ENCODE assay signal across 8 mouse cellular contexts in genomic region chr16:87700395-87700765, GRCm38 (mm10). TPM values are rescaled to one million over a fixed set of nuclear protein-coding genes. Genes with fewer than 3 reads are reported as not detected.
DNase-seq lines count a peak whose midpoint lies in the region; ATAC-seq and TF ChIP-seq lines count a peak whose summit lies in the region.

No protein-coding gene starts in this region.

- no peaks in the 10 kb centered on the region for H3K9me3 ChIP-seq in liver, embryonic 11.5 days (ENCODE audit: control insufficient read depth, low read length)
- H3K9me3 ChIP-seq in stomach, embryonic 16.5 days (replicated peaks; ENCODE audit: control insufficient read depth, low read length), result no peaks in the 10 kb centered on the region

- H3K9ac ChIP-seq in liver, embryonic 11.5 days (ENCODE audit: low read depth, low read length), result peak overlapping the region; percentile 85
- peak overlapping the region; percentile 96 for H3K9ac ChIP-seq in stomach, embryonic 16.5 days (ENCODE audit: low read length)

- peak overlapping the region; percentile 94 for H3K4me3 ChIP-seq in gastrocnemius, adult 2 months
- H3K4me3 ChIP-seq in spleen, adult 2 months (ENCODE audit: extremely low read depth, insufficient read depth, insufficient read length), result no peak overlapping the region; the same call in 1 of the 2 replicates
- H3K4me3 ChIP-seq in liver, embryonic 11.5 days (ENCODE audit: low read depth, low read length), result peak overlapping the region; percentile 89
- H3K4me3 ChIP-seq in stomach, embryonic 16.5 days (replicated peaks; ENCODE audit: low read length), result peak overlapping the region; percentile 87

- peak overlapping the region; percentile 97 for H3K27ac ChIP-seq in gastrocnemius, adult 2 months
- peak overlapping the region; percentile 80; the same call in 1 of the 2 replicates for H3K27ac ChIP-seq in spleen, adult 2 months (ENCODE audit: insufficient read depth, low read length)
- peak overlapping the region; percentile 95 for H3K27ac ChIP-seq in liver, embryonic 11.5 days (ENCODE audit: low read depth, low read length)
- peak overlapping the region; percentile 95 for H3K27ac ChIP-seq in stomach, embryonic 16.5 days (ENCODE audit: low read length)

- no peaks in the 10 kb centered on the region for H3K36me3 ChIP-seq in spleen, adult 2 months (ENCODE audit: control insufficient read depth, insufficient read depth, low read length)
- H3K36me3 ChIP-seq in liver, embryonic 11.5 days (ENCODE audit: control insufficient read depth, insufficient read depth, low read length), result no peaks in the 10 kb centered on the region
- no peaks in the 10 kb centered on the region for H3K36me3 ChIP-seq in stomach, embryonic 16.5 days (ENCODE audit: control insufficient read depth, insufficient read depth, low read length)

- TF ChIP-seq POLR2A in spleen, adult 2 months (IDR thresholded peaks at IDR 0.05; ENCODE audit: low read depth, low read length), result no peak

- intact Hi-C loops in gastrocnemius, adult 2 months (cut with DNase I), result no loop called here

- peak overlapping the region; percentile 59 for H3K4me2 ChIP-seq in liver, embryonic 11.5 days
- H3K4me2 ChIP-seq in stomach, embryonic 16.5 days (ENCODE audit: low read depth, low read length), result peak overlapping the region; percentile 74

- WGBS in spleen, adult 2 months, result 16% methylated on average over 3 of the region's 3 CpGs
- WGBS in liver, embryonic 11.5 days, result 20% methylated on average over 3 of the region's 3 CpGs
- WGBS in stomach, embryonic 16.5 days, result 30% methylated on average over 3 of the region's 3 CpGs

- no peak for TF ChIP-seq CTCF in gastrocnemius, adult 2 months (IDR thresholded peaks at IDR 0.05)
- TF ChIP-seq CTCF in spleen, adult 2 months (IDR thresholded peaks at IDR 0.05; ENCODE audit: extremely low read depth, insufficient read depth, insufficient read length, insufficient replicate concordance), result no peak

- peaks cover 3% of the 10 kb centered on the region for H3K4me1 ChIP-seq in spleen, adult 2 months (ENCODE audit: control insufficient read depth, insufficient read depth, insufficient read length)
- H3K4me1 ChIP-seq in liver, embryonic 11.5 days (replicated peaks; ENCODE audit: control insufficient read depth, insufficient read depth, low read length), result peaks cover 47% of the 10 kb centered on the region
- H3K4me1 ChIP-seq in stomach, embryonic 16.5 days (ENCODE audit: control insufficient read depth, insufficient read depth, low read length), result peaks cover 23% of the 10 kb centered on the region

- no peak for ATAC-seq in liver, embryonic 11.5 days (replicated peaks; ENCODE audit: low FRiP score)
- ATAC-seq in stomach, embryonic 16.5 days (ENCODE audit: insufficient read depth, low FRiP score), result no peak

- H3K27me3 ChIP-seq in spleen, adult 2 months (ENCODE audit: control insufficient read depth, insufficient read depth, low read length), result no peaks in the 10 kb centered on the region
- no peaks in the 10 kb centered on the region for H3K27me3 ChIP-seq in liver, embryonic 11.5 days (replicated peaks; ENCODE audit: control insufficient read depth, insufficient read depth, low read length)
- no peaks in the 10 kb centered on the region for H3K27me3 ChIP-seq in stomach, embryonic 16.5 days (ENCODE audit: control insufficient read depth, insufficient read depth, low read length)

- no peak for DNase-seq in gastrocnemius, adult 2 months
- no peak for DNase-seq in gastrocnemius, adult 8-10 months (ENCODE audit: low spot score in 2 of 2)
- DNase-seq in spleen, adult 2 months (ENCODE audit: low read depth in 1 of 2, low spot score in 2 of 2), result no peak
- no peak for DNase-seq in spleen, postnatal 4 days (ENCODE audit: low spot score in 2 of 2)
- DNase-seq in liver, embryonic 11.5 days (ENCODE audit: low spot score), result no peak
- no peak for DNase-seq in urinary bladder, postnatal 4 days (ENCODE audit: low spot score in 2 of 2)
- no peak for DNase-seq in cerebellum, adult 9-10 months

RNA-seq across cellular contexts. Expression of gene Bach1, which starts 1.6 kb away (rescaled TPM):
- total RNA-seq in gastrocnemius, adult 2 months (2021), result 10 to 100 TPM; 18.0 to 28.2 TPM
- 10 to 100 TPM; 17.0 to 24.5 (median 20.0) TPM for total RNA-seq in gastrocnemius, adult 8-10 months (2022)
- polyA plus RNA-seq in spleen, adult 2 months (2012; rRNA removed), result 7.6 and 8.8 TPM in 2 replicates
- polyA plus RNA-seq in liver, embryonic 11.5 days (2014; fragmentation: Nextera tagmentation; extraction: Ambion mirVana), result 10.6 and 11.1 TPM in 2 replicates
- 8.5 and 9.6 TPM in 2 replicates for polyA plus RNA-seq in stomach, embryonic 16.5 days (2015; fragmentation: Nextera tagmentation; extraction: Ambion mirVana)
